Mouse (Mus musculus) embryonic facial prominence, embryonic 10.5 days (tissue): ENCODE measurements around the gene Tbc1d21. TPM values are rescaled to one million over a fixed set of nuclear protein-coding genes. Genes with fewer than 3 reads are reported as not detected.

ENCODE experiments used
- DNase-seq: peaks from one replicate; pipeline ENCODE4 v3.0.0-alpha.2; 2017; ENCODE audit warnings: low spot score
- H3K27ac ChIP-seq: fragments of 300-500 bp; sonication (generic); replicated peaks from 2 replicates; pipeline ENCODE4 v1.5.1; 2016; ENCODE audit warnings: mild to moderate bottlenecking
- H3K27me3 ChIP-seq: fragments of 300-500 bp; sonication (generic); replicated peaks from 2 replicates; pipeline ENCODE4 v1.6.1; 2016; ENCODE audit warnings: low read depth, mild to moderate bottlenecking; ENCODE audit not compliant: poor library complexity, severe bottlenecking
- H3K36me3 ChIP-seq: fragments of 300-500 bp; sonication (generic); replicated peaks from 2 replicates; pipeline ENCODE4 v1.6.1; 2016; ENCODE audit warnings: mild to moderate bottlenecking, moderate library complexity
- H3K4me1 ChIP-seq: fragments of 300-500 bp; sonication (generic); 2 replicates; pipeline ENCODE4 v1.6.1; 2016
- H3K4me3 ChIP-seq: fragments of 300-500 bp; sonication (generic); 2 replicates; pipeline ENCODE4 v1.5.1; 2016; ENCODE audit warnings: mild to moderate bottlenecking, moderate library complexity
- H3K9me3 ChIP-seq: fragments of 300-500 bp; sonication (generic); 2 replicates; pipeline ENCODE4 v1.6.1; 2016; ENCODE audit warnings: mild to moderate bottlenecking
- WGBS: fragments of 180-500 bp; shearing (Covaris S2); methylation state at CpG from one replicate; pipeline ENCODE4 v1.1.7; 2016; 5-methylcytosine and 5-hydroxymethylcytosine counted together
- polyA plus RNA-seq: library from polyadenylated mRNA; unstranded; fragments of >200 nt; fragmentation: Nextera tagmentation; extraction: Ambion mirVana; gene quantifications from 2 replicates; pipeline ENCODE4 v1.2.1, GENCODE M21; 2016

The Tbc1d21 gene
- polyA plus RNA-seq, 1 experiment from 2014 or later = not detected

GRCm38 (mm10) chr9:58330293-58330692 lies 40.0 kb downstream of the Tbc1d21 start:
- H3K27ac ChIP-seq = no peak overlapping the region
- H3K36me3 ChIP-seq = no peaks in the 10 kb centered on the region
- 29% methylated on average over 5 of the region's 5 CpGs for WGBS
- DNase-seq = peak; percentile 50
- no peak overlapping the region for H3K4me3 ChIP-seq
- no peaks in the 10 kb centered on the region; the same call in 1 of the 2 replicates for H3K27me3 ChIP-seq
- H3K9me3 ChIP-seq = 0 out of 2 replicates have a peak, but pooled peaks cover 2% of the 10 kb centered on the region
- peaks cover 13% of the 10 kb centered on the region for H3K4me1 ChIP-seq

GRCm38 (mm10) chr9:58327382-58327781 lies 42.9 kb downstream of the Tbc1d21 start:
- no peak for DNase-seq
- H3K27ac ChIP-seq = no peak overlapping the region

DNA sequence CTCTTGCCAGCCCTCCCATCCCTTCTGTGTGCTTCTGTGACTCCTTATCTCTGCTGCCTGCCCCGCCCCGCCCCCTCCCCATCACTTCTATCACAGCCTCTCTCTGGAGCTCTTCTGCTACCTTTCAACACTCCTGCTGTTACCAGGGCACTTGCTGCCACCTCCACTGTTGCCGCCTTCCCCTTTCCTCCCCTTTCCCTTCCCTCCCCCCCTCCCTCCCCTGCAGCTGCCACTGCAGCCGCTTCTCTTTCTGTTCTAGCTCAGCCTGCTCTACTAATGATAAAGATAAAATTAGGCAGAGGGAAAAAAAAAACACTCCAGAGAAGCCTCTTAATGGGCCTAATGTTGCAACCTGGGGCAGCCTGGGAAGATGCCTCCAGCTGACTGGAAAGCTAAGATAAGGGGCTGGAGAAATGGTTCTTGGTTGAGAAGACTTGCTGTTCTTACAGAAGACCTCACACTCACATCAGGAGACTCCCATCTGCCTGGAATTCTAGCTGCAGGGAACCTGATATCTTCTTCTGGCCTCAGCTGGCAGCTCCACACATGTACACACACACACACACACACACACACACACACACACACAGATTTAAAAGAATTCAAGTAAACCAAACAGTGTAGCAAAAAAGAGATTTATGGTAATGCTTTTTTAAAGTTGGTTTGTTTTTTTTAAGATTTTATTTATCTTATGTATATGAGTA lies 43.6 kb downstream of the Tbc1d21 start:
- Histone ChIP-seq H3K36me3 (no peaks in the 10 kb centered on the region), H3K9me3 (no peaks in the 10 kb centered on the region), H3K4me1 (peaks cover 13% of the 10 kb centered on the region), H3K27me3 (no peaks in the 10 kb centered on the region; the same call in 1 of the 2 replicates), H3K27ac (no peak overlapping the region), H3K4me3 (no peak overlapping the region)
- no peak for DNase-seq
- WGBS = 21% methylated on average over 4 of the region's 4 CpGs

More at GRCm38 (mm10) chr9:58327382-58327781, 42.9 kb downstream of the Tbc1d21 start:
- Histone ChIP-seq H3K4me3 (no peak overlapping the region), H3K27me3 (no peaks in the 10 kb centered on the region; the same call in 1 of the 2 replicates), H3K4me1 (peaks cover 13% of the 10 kb centered on the region), H3K36me3 (no peaks in the 10 kb centered on the region), H3K9me3 (no peaks in the 10 kb centered on the region)
- WGBS = 55% methylated on average over 1 of the region's 1 CpGs

- no peaks in the 10 kb centered on the region; the same call in 1 of the 2 replicates for H3K27me3 ChIP-seq
- peaks cover 15% of the 10 kb centered on the region for H3K4me1 ChIP-seq
- DNase-seq = no peak
- WGBS = 96% methylated on average over 3 of the region's 3 CpGs
- no peaks in the 10 kb centered on the region for H3K9me3 ChIP-seq
- H3K4me3 ChIP-seq = no peak overlapping the region
- H3K27ac ChIP-seq = no peak overlapping the region
- H3K36me3 ChIP-seq = no peaks in the 10 kb centered on the region
These were observed 48.6 kb downstream of the Tbc1d21 start for GRCm38 (mm10) chr9:58321681-58322080.

GRCm38 (mm10) chr9:58318317-58318716 lies 51.9 kb downstream of the Tbc1d21 start:
- no peaks in the 10 kb centered on the region for H3K36me3 ChIP-seq
- H3K27me3 ChIP-seq = peaks cover 17% of the 10 kb centered on the region
- H3K4me1 ChIP-seq = peaks cover 40% of the 10 kb centered on the region
- no peak for DNase-seq
- H3K27ac ChIP-seq = no peak overlapping the region
- 80% methylated on average over 3 of the region's 3 CpGs for WGBS
- no peaks in the 10 kb centered on the region for H3K9me3 ChIP-seq
- H3K4me3 ChIP-seq = no peak overlapping the region

DNA sequence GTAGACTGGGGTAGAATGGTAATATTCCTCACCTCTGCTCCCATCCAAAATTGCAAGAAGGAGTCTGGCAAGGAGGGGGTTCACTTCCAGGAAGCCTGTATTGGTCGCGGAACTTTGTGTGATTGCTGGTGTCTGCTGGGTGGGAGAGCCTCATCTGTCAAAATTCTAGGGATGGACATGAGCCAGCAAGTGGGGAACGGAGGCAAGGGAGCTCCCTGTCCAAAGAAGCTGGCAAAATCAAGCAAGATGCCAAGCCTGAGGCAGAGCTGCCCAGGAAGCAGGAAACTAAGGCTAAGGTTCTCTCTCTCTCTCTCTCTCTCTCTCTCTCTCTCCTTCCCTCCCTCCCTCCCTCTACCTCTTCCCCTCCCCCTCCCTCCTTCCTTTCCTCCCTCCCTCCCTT lies 52.9 kb downstream of the Tbc1d21 start:
- Histone ChIP-seq H3K27me3 (peaks cover 26% of the 10 kb centered on the region), H3K36me3 (no peaks in the 10 kb centered on the region), H3K4me1 (peaks cover 49% of the 10 kb centered on the region), H3K27ac (no peak overlapping the region), H3K9me3 (no peaks in the 10 kb centered on the region), H3K4me3 (no peak overlapping the region)
- 80% methylated on average over 3 of the region's 3 CpGs for WGBS
- DNase-seq = no peak

DNA sequence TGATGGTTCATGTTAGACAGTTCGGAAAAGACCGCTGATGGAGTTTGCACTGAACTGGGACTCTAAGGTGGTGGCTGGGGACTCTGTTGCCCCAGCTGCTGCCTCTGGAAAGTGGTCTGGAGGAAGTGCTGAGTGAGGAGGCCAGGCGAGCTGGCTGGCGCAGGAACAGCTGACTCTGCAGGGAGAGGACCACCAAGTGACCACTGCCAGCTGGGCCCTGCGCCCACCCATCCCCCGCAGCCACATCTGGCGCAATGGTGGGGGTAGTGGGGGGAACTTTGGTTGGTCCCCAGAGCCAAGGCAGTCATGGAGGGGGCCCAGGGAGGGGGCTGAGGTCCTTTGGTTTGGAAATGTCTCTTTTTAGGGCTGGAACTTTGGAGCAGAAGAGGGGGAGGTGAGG lies 53.5 kb downstream of the Tbc1d21 start:
- WGBS = 65% methylated on average over 7 of the region's 7 CpGs
- no peak overlapping the region for H3K4me3 ChIP-seq
- H3K27ac ChIP-seq = no peak overlapping the region
- no peak for DNase-seq
- H3K36me3 ChIP-seq = no peaks in the 10 kb centered on the region
- H3K4me1 ChIP-seq = peaks cover 55% of the 10 kb centered on the region
- H3K27me3 ChIP-seq = peaks cover 32% of the 10 kb centered on the region
- H3K9me3 ChIP-seq = no peaks in the 10 kb centered on the region

- Histone ChIP-seq H3K4me1 (peaks cover 61% of the 10 kb centered on the region), H3K27me3 (peaks cover 42% of the 10 kb centered on the region), H3K36me3 (no peaks in the 10 kb centered on the region), H3K4me3 (no peak overlapping the region), H3K27ac (peak overlapping the region; percentile 83), H3K9me3 (no peaks in the 10 kb centered on the region)
- WGBS = 88% methylated on average over 2 of the region's 2 CpGs
- DNase-seq = no peak
These were observed 54.4 kb downstream of the Tbc1d21 start for GRCm38 (mm10) chr9:58315850-58316249.

- Histone ChIP-seq H3K27me3 (peaks cover 51% of the 10 kb centered on the region), H3K27ac (peak overlapping the region; percentile 83), H3K9me3 (no peaks in the 10 kb centered on the region), H3K36me3 (no peaks in the 10 kb centered on the region), H3K4me1 (peaks cover 67% of the 10 kb centered on the region), H3K4me3 (peak overlapping the region; percentile 21; the same call in 1 of the 2 replicates)
- DNase-seq = peak; percentile 62
- WGBS = 33% methylated on average over 5 of the region's 5 CpGs
These were observed 55.4 kb downstream of the Tbc1d21 start for GRCm38 (mm10) chr9:58314682-58315360.

GRCm38 (mm10) chr9:58312944-58313359 lies 57.3 kb downstream of the Tbc1d21 start, which contains the start of gene Loxl1:
Loxl1 (minus strand) TSS chr9:58313186.
- Histone ChIP-seq H3K27me3 (peaks cover 55% of the 10 kb centered on the region), H3K4me1 (peaks cover 80% of the 10 kb centered on the region), H3K9me3 (no peaks in the 10 kb centered on the region), H3K4me3 (peak within 1 kb of the TSS; percentile 62), H3K27ac (peak within 1 kb of the TSS; percentile 87), H3K36me3 (no peaks in the 10 kb centered on the region)
- WGBS = under 1% methylated on average over 21 of the region's 21 CpGs
- peak; percentile 86 for DNase-seq

DNA sequence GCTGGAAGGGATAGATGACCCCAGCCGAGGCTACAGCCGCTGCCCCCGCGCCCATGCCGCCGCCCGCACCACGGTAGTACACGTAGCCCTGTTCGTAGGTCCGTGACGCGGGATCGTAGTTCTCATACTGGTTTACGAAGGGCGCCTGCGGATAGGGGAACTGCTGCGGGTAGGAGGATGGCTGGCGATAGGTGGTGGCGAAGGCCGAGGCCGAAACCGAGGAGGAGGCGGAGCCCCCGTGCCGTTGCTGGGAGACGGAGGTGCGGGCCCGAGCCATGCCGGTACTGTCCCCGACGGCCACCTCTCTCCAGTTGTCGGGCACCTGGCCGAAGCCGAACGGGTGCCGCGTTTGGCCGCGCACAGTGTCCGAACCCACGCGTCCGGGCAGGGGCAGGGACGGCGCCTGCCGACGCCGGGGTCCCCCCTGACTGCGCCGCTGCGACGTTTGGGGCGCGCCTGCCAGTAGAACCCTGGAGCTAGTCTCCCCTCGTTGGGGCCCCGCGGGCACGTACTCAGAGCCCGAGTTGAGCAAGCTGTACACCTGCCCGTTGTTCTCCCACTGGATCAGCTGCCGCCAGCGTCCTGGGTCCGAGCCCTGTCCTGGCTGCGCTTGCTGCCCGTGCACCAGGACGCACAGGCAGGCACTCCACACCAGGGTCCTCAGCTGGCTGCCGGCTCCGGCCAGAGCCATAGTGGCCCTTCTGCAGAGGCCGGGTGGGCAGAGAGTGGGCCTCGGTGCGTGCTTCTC lies 57.9 kb downstream of the Tbc1d21 start:
- Histone ChIP-seq H3K4me1 (peaks cover 85% of the 10 kb centered on the region), H3K9me3 (no peaks in the 10 kb centered on the region), H3K27ac (peak overlapping the region; percentile 87), H3K4me3 (peak overlapping the region; percentile 62), H3K36me3 (no peaks in the 10 kb centered on the region), H3K27me3 (peaks cover 55% of the 10 kb centered on the region)
- 1% methylated on average over 72 of the region's 72 CpGs for WGBS
- DNase-seq = peak; percentile 71

DNA sequence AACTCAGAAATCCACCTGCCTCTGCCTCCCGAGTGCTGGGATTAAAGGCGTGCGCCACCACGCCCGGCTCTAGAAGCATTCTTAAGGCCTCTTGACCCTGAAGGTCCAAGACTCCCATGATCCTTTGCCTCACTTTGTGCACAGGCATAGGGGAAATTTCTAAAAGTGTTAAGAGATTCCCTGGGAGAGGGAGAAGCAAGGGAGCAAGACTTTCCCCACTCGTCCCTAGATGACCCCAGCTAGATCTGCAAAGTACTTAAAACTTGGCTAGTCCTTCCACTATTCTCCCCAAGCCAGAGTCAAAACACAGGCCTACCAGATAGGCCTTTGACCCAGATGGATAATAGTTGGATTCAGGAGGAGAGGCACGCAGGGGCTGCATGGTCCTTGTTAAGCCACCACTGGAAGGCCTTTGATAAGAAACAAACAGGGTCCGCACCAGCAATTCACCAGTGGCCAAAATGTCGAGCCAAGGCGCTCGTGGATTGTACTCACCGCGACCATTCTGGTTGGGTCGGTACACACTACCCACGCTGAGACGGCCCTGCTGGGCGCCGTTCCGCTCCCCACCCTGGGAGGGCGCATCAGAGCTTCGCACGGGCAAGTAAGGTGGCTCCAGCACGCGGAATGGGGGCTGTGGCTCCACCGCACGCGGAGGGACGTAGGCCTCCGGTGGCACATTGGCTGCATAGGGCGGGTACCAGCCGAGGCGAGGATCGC lies 58.9 kb downstream of the Tbc1d21 start:
- WGBS = 56% methylated on average over 33 of the region's 33 CpGs
- Histone ChIP-seq H3K36me3 (no peaks in the 10 kb centered on the region), H3K4me3 (peak overlapping the region; percentile 62), H3K27me3 (peaks cover 52% of the 10 kb centered on the region), H3K9me3 (no peaks in the 10 kb centered on the region), H3K4me1 (peaks cover 85% of the 10 kb centered on the region), H3K27ac (peak overlapping the region; percentile 87)
- DNase-seq = peak; percentile 57
